9 mouse cellular contexts compared by ENCODE assay signal in genomic region chr10:62192701-62193157, GRCm38 (mm10). TPM values are rescaled to one million over a fixed set of nuclear protein-coding genes. Genes with fewer than 3 reads are reported as not detected.
DNase-seq lines count a peak whose midpoint lies in the region; ATAC-seq lines count a peak whose summit lies in the region.
"Had no signal": no experiment of that assay in that cellular context is flagged by ENCODE, and none has a peak within 500 bp of the region (broad histone marks: within the 10 kb centered on the region; RNA-seq: fewer than 3 reads in every experiment).

No protein-coding gene starts in this region.

- no peak overlapping the region for H3K9ac ChIP-seq in heart, embryonic 12.5 days
- H3K9ac ChIP-seq: embryonic facial prominence, embryonic 13.5 days had no signal

- H3K4me3 ChIP-seq in heart, embryonic 12.5 days, result no peak overlapping the region
- H3K4me3 ChIP-seq: embryonic facial prominence, embryonic 13.5 days had no signal

- ATAC-seq in heart, embryonic 12.5 days (ENCODE audit: insufficient number of reproducible peaks, low FRiP score), result no peak

- no peaks in the 10 kb centered on the region for H3K9me3 ChIP-seq in heart, embryonic 12.5 days (replicated peaks)
- H3K9me3 ChIP-seq: embryonic facial prominence, embryonic 13.5 days had no signal

- H3K4me2 ChIP-seq in heart, embryonic 12.5 days, result no peak overlapping the region
- H3K4me2 ChIP-seq: embryonic facial prominence, embryonic 13.5 days had no signal

- WGBS in heart, embryonic 12.5 days, result 63% methylated on average over 9 of the region's 9 CpGs

- peaks cover 6% of the 10 kb centered on the region; the same call in 1 of the 2 replicates for H3K27me3 ChIP-seq in heart, embryonic 12.5 days (replicated peaks)
- H3K27me3 ChIP-seq: embryonic facial prominence, embryonic 13.5 days had no signal

- peaks cover 6% of the 10 kb centered on the region for H3K4me1 ChIP-seq in heart, embryonic 12.5 days (replicated peaks)
- H3K4me1 ChIP-seq: embryonic facial prominence, embryonic 13.5 days had no signal

- peak; percentile 28 to 36 for DNase-seq in heart, postnatal 10 days
- DNase-seq in 3134 (ENCODE audit: extremely low read depth, insufficient read length, low spot score), result peak; percentile 86
- DNase-seq in adrenal gland, postnatal 36 days, result peak; percentile 82 to 90
- peak; percentile 87 for DNase-seq in gastrocnemius, postnatal 14 days
- peak; percentile 59 to 71 for DNase-seq in layer of hippocampus, postnatal 36 days
- DNase-seq in thymus, postnatal 4 days, result no peak
- DNase-seq in thymus, adult 18-20 months, result no peak

- no peaks in the 10 kb centered on the region for H3K36me3 ChIP-seq in heart, embryonic 12.5 days
- H3K36me3 ChIP-seq: embryonic facial prominence, embryonic 13.5 days had no signal

- intact Hi-C loops in heart, postnatal 10 days (cut with DNase I), result no loop called here
- intact Hi-C loops in gastrocnemius, postnatal 14 days (cut with DNase I; ENCODE audit: low total_unique reads), result loop anchor here (5.0 kb wide), 1 partner anchor 35 kb away; no protein-coding TSS in a partner anchor

- H3K27ac ChIP-seq in heart, embryonic 12.5 days (ENCODE audit: poor library complexity, severe bottlenecking), result no peak overlapping the region
- H3K27ac ChIP-seq: embryonic facial prominence, embryonic 13.5 days had no signal

RNA-seq across cellular contexts. Expression of gene Tspan15, which starts 38.3 kb away (rescaled TPM):
- 10 to 100 TPM; 12.4 to 13.7 TPM for total RNA-seq in heart, postnatal 10 days (2021)
- 5.6 and 5.7 TPM in 2 replicates for polyA plus RNA-seq in heart, embryonic 12.5 days (2016; fragmentation: Nextera tagmentation; extraction: Ambion mirVana)
- total RNA-seq in adrenal gland, postnatal 36 days (2021), result 10 to 100 TPM; 21.1 to 22.7 TPM
- total RNA-seq in gastrocnemius, postnatal 14 days (2021), result 10 to 100 TPM; 11.4 TPM
- total RNA-seq in layer of hippocampus, postnatal 36 days (2021), result 10 to 100 TPM; 18.3 to 18.5 TPM

RNA-seq across cellular contexts. Expression of gene Fam241b, which starts 49.0 kb away (rescaled TPM):
- under 1 TPM in 1 of 2 experiments, not detected in 1; 0.52 TPM for total RNA-seq in heart, postnatal 10 days (2021)
- 3.7 and 4.1 TPM in 2 replicates for polyA plus RNA-seq in heart, embryonic 12.5 days (2016; fragmentation: Nextera tagmentation; extraction: Ambion mirVana)
- total RNA-seq in adrenal gland, postnatal 36 days (2021), result 1 to 10 TPM; 2.2 to 5.5 TPM
- total RNA-seq in gastrocnemius, postnatal 14 days (2021), result 1 to 10 TPM in 1 of 2 experiments, under 1 TPM in 1; 0.38 to 1.4 TPM
- total RNA-seq in layer of hippocampus, postnatal 36 days (2021), result 10 to 100 TPM; 31.3 to 37.6 TPM

RNA-seq across cellular contexts. Expression of gene Tacr2, which starts 59.5 kb away (rescaled TPM):
- not detected for total RNA-seq in heart, postnatal 10 days (2021)
- not detected in 2 replicates for polyA plus RNA-seq in heart, embryonic 12.5 days (2016; fragmentation: Nextera tagmentation; extraction: Ambion mirVana)
- total RNA-seq in adrenal gland, postnatal 36 days (2021), result 10 to 100 TPM; 21.9 to 46.0 TPM
- not detected for total RNA-seq in gastrocnemius, postnatal 14 days (2021)
- total RNA-seq in layer of hippocampus, postnatal 36 days (2021), result not detected
- polyA plus RNA-seq: embryonic facial prominence, embryonic 13.5 days had no signal

RNA-seq across cellular contexts. Expression of gene Neurog3, which starts 59.8 kb away (rescaled TPM):
- total RNA-seq in heart, postnatal 10 days (2021), result not detected
- polyA plus RNA-seq in heart, embryonic 12.5 days (2016; fragmentation: Nextera tagmentation; extraction: Ambion mirVana), result not detected in 2 replicates
- not detected for total RNA-seq in adrenal gland, postnatal 36 days (2021)
- total RNA-seq in gastrocnemius, postnatal 14 days (2021), result not detected
- total RNA-seq in layer of hippocampus, postnatal 36 days (2021), result not detected
- polyA plus RNA-seq: embryonic facial prominence, embryonic 13.5 days had no signal

Comparison
In these comparisons a context has a peak if more than half of its experiments do, and no peak if none do; other contexts are left out.
1. DNase-seq: peak in heart, postnatal 10 days (2 of 2), 3134 (single experiment), adrenal gland, postnatal 36 days (2 of 2), gastrocnemius, postnatal 14 days (single experiment) and layer of hippocampus, postnatal 36 days (2 of 2); none in thymus, postnatal 4 days (single experiment) and thymus, adult 18-20 months (0 of 2).
2. RNA of gene Fam241b, which starts 49.0 kb away (total RNA-seq): 31.3 to 37.6 TPM in layer of hippocampus, postnatal 36 days; 2.2 to 5.5 TPM in adrenal gland, postnatal 36 days, 0.38 to 1.4 TPM in gastrocnemius, postnatal 14 days and 0.52 TPM in heart, postnatal 10 days; every median in the first group is over 4 times any median in the second.
3. RNA of gene Tacr2, which starts 59.5 kb away (total RNA-seq): 21.9 to 46.0 TPM in adrenal gland, postnatal 36 days; not detected in layer of hippocampus, postnatal 36 days, not detected in heart, postnatal 10 days and not detected in gastrocnemius, postnatal 14 days; every median in the first group is over 10 times any median in the second.